Mouse (Mus musculus) 3T3-L1 (cell line): ENCODE data around the gene Gm11444.
A peak's percentile ranks its signal among the peaks of the same experiment; 100 is the strongest.

Source experiments
- DNase-seq: peaks from one replicate; pipeline ENCODE4 v3.0.0-alpha.2; 2015; ENCODE audit warnings: low read depth, low spot score

Gm11444 gene

DNA sequence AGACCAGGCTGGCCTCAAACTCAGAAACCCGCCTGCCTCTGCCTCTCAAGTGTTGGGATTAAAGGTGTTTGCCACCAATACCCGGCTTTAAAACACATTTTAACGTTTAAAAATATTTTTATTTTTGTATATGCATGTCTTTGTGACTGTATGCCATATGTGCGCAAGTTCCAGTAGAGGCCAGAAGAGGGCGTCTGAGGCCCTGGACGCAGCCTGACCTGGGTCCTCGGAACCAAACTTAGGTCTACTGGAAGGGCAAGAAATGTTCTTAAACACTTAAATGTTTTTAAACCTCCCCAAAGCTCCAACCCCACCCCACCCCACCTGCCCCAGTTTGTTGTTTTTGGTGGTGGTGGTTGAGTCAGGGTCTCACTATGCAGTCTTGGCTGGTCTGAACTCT, 14.2 kb upstream of the Gm11444 start:
- DNase-seq = peak; percentile 32

DNA sequence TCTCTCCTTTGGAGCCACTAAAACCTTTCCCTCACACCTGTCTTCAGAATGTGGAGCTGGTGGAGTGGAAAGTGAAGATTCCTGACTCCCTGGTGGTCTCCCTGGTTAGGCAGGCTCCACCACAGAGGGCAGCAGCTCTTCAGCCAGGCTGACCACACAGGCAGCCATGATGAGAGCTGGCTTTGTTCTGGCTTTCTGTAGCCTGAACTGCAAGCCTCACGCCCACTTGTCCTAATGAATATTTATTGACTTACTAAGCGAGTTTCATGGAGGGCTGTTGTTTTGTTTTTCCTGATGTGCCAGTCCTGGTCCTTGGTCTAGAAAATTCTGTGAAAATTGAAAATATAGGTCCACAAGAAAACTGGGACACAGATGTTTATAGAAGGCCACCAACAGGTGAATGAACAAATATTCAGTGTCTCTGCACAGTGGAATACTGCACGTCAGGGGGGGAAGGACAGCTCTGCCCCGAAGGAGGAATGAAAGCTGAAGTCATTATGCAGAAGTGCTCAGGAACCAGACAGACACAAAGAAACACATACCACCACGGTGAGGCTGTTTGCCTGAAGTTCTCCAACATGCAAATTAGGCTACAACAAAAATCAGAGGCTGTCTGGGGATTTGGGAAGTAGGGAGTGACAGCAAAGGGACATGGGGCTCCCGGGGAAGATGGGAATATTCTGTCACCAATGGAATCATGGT, 8.0 kb upstream of the Gm11444 start:
- DNase-seq = no peak

DNA sequence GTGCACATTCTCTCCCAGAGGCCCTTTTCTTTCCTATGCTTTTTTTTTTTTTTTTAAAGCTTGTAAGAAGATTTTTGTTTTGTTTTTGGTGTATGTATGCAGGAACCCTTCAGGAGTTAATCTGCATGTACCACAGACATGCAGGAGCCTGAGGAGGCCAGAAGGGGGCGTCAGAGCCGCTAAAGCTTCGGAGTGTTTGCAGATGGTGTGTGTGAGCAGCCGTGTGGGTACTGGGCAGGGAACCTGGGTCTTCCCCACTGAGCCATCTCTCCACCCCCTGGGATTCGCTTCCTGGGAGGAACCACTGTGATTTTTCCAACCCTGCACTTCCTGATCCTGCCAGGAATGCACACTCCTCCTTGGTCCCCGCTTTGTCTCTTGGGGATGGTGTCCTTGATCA, 625 bp upstream of the Gm11444 start:
- peak; percentile 19 for DNase-seq

DNA sequence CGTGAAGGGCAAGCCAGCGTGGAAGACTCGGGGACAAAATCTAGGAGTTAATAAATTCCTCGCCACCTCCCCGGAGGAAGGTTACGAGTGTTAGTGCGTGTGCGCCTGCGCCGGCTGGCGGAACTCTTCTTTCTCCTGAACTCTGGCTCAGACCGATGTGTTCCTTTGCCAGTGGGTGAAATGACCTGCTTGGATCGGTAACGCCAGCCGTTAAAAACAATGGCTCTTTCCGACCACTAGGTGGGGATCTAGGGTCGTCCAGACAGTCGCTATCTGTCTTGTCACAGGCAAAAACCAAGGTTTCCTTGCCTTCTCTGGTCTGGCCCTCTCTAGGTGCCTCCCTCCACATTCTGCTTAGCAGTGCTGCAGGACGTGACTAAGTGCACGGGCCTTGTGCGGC, 1.1 kb downstream of the Gm11444 start:
- DNase-seq = peak; percentile 91

DNA sequence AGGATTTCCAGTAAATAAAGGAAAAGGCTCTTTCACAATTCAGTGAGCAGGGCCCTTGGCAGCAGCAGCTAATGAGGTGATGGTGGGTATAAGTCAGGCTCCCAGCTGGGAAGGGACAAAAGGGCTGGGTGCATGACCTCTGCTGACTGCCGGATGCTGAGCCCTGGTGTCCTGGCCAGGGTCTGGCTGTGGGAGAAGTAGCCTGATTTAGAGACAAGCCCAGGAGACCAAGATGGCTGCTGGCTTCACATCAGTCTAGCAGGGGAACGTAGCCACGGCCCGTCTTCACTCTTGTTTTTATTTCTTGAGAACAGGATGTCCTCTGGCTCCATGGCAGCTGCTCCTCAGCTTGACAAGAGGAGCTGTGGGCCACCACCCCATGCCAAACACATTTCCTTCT, 3.6 kb downstream of the Gm11444 start:
- DNase-seq = no peak

DNA sequence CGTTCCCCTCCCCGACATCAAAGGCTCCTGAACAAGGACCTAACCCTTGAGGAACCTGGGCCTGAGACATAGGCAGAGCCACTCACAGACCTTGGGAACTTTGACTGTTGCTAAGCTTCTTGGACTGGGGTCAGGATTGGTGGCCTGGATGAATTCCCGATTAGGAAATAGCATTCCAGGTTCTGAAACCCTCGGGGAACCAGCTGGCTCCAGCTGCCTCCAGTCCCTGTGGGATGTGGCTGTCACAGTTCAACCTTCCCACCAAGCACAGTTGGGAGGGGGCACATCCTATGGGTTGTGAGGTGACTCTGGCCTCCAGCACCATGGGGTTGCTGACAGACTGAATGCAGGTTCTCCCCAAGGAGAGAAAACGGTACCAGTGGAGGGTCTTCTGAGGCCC, 4.2 kb downstream of the Gm11444 start:
- DNase-seq = no peak

DNA sequence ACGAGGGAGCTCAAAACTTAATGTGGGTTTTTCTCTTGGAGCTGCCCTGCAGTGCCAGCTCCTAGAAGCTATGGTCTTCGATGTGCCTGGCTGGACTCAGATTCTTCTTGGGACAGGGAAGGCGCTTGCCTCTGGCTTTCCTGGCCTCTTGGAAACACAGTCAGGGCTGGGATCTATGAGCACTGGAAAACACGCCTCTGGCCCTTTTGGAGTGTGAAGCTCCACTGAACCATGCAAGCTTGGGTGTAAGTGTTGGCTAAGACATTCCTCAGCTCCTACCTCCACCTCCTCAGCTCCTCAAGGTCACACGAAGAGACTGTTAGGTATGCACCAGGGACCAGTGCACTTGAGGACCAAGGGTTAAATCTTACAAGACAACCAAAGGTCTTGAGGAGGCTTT, 5.2 kb downstream of the Gm11444 start:
- no peak for DNase-seq

DNA sequence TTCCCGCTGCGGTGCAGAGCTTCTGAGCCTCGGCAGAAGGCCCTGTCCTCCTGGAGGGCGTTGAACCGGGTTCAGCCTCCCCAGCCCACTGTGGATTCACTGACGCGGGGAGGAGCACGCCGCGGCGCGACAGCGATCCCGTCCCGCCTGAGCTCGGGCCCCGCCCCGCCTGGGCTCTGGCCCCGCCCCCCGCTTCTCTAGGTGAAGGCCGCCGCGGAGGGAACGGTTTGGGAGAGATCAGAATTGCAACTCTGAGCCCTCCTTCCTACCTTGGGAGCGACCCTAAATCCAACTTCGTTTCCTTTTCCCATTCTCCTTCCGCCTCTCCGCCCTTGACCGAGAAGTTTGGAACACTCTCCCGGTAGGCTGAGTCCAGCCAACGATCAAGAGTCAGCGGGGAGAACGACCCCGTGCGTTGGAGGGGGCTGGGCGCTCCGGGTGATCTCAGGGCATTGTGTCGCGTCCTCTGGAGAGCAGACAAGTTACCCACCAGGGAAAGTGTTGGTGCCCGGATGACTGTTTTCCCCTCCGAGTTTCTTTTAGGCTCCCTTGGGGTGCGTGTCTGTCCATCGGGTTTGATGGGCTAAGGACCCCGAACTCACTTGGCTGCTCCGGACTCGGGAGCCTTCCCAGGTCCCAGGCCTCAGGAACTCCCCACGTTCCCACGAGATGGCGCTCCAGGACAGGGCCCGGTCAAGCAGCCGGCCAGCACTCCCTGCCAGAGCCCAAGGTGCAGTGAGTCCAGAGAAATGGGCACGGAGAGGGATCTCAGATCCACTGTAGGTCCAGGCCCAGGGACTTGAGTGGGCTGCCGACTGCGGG, 5.8 kb downstream of the Gm11444 start:
- DNase-seq = peak; percentile 88

DNA sequence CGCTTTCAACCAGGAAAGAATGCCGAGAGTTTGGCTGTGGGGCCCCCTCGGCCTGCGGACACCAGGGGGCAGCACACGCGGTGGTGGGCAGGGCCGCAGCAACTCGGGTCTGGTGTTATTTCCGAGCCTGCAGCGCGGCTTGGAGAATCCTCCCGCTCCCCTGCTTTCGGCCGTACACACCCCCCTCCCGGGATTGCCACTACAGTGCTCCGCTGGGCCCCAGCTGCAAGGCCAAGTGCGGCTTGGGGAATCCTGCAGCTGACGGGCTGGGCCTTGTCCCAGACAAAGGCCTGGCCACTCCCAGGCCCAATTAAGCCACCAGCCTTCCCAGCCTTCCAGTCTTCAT, 6.8 kb downstream of the Gm11444 start:
- DNase-seq = peak; percentile 72

DNA sequence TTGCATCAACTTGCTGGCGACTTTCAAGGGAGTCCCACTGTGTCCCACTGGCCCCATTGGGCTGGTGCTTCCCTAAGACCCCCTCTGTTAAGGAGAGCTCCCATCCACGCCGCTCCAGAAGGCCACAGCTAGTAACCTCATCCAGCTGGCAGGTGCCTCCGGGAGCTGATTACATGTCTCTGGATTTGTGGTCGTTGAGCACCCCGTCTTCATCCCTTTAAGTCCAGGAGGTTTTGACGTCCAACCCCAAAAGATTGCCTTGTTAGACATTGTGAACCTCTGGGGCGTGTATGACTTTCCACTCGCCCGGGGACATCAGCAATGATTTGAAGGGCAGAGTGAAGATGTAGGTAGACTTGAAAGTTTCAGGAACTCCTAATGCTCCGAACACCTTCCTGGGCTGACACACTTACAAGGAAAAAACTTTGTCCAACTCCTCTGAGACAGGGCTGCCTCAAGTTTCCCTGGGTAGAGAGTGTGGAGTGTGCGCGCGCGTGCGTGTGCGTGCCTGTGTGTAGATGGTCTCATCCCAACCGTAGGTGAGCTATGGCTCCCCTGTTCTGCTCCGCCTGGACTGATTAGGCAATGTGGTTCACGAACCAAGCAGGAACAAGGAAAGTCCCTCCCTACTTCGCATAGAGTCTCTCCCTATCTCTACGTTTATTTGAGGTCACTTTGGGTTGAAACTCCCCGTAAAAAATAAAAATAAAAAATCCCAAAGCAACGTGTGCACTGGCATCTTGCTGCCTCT, 7.4 kb downstream of the Gm11444 start:
- no peak for DNase-seq

DNA sequence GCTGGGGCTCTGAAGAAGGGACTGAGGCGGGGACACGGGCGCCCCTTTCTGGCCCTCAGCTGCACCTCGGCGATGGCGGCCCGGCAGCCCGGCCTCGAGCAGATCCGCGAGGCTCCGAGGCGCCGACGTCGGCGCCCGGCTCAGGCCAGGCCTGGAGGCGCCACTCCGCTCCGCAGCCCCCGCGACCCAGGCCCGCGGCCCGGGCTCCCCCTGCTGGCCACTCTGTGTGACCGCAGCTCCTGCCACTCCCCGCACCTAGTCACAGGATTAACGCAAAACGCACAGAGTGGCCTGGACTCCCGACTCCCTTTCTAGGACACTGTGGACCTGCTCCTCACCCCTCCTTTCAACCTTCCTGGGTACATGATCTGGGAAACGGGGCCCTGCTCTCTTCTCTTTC, 8.2 kb downstream of the Gm11444 start:
- DNase-seq = no peak

DNA sequence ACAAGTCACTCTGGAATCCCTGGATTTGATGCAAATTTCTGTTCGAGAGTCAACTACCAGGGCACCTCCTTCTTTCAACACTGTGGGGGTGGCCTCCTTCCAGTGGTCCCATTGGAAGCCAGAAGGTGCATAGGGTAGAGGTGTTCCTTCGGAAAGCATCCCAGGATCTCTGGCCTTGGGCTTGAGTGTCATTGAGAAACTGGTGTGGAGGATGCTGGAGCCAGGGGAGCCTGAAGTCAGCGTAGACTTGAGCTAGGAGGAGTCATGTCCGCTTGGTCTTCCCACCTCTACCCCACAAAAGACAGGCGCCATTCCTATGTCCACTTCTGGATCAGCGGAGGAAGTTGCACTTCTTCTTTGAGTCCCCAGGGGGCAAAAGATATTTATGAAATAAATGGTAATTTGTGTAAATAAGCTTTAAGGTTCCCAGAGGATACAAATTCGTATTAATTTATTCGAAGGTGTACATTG, 8.9 kb downstream of the Gm11444 start:
- DNase-seq = no peak

DNA sequence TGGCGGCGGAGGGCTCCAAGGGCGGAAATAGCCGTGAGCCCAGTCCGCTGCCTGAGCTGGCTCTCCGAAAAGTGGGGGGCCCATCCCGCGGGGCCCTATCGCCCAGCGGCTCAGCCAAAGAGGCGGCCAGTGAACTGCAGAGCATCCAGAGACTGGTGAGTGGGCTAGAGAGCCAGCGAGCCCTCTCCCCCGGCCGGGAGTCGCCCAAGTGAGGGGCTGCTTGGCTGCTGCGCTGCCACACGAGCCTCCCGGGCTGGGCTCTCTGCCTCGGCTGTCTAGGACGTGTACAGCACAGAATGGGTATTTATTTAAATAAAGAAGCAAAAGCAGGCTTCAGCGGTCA, 9.4 kb downstream of the Gm11444 start:
- DNase-seq = no peak

DNA sequence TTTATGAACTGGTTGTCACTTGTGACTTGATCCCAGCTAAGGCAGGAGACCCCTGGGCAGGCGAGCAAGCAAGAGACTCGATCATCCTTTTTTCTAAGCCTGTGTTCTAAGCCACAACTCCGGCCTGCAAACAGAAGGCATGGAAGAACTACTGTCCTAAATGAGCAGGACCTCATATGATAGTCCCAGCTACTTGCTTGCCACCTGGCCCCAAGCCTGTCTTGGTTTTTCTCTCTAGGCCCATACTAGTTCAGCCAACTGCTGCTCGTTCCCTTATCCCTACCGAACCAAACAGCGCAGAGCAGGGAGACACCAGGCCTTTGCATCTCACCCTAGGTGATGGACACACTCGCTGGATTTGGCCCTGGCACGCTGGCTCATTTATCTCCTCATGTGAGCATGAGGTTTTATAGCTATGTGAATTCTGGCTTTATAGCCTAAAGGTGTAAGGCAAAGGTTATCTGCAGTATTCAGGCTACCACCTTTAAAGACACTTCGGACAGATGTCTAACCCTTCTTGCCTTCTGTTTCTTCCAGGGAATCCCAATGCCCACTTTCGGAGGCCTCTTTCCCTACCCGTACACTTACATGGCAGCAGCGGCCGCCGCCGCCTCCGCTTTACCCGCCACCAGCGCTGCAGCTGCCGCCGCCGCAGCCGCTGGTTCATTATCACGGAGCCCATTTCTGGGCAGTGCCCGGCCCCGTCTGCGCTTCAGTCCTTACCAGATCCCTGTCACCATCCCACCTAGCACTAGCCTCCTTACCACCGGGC, 9.9 kb downstream of the Gm11444 start:
- no peak for DNase-seq

DNA sequence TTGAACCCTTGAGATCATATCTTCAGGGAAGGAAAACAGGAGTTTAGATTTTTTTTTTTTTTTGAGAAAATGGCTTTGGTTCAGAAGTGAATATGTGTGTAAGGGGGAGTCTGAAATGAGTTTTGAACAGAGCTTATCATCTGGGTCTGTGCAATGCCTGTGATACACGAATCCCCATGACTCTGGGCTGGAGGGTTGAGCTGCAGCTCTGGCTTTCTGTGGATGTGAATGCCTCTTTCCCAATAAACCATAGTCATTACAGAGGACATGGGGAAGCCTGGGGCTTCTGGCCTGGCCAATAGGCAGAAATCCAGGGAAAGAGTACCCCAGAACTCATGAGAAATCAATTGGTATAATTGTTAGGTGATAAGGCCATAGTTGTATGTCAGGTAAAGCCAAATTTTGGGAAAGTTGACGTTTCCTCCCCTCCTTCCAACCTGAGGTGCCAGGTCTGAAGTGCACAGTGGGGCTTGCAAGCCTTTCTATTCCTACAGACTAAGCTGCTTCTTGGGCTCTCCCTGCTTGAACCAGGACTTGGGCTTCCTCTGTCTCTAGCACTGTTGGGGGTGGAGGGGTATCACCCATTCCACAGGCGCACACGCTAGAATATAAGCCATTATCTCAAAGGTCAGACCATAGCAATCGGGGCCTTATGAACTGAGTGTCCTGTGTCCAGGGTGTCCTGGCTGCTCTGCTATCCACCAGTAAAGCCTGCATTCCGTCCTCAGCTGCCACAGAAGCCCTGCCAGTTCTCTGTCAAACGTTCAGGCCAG, 10.7 kb downstream of the Gm11444 start:
- DNase-seq = no peak

DNA sequence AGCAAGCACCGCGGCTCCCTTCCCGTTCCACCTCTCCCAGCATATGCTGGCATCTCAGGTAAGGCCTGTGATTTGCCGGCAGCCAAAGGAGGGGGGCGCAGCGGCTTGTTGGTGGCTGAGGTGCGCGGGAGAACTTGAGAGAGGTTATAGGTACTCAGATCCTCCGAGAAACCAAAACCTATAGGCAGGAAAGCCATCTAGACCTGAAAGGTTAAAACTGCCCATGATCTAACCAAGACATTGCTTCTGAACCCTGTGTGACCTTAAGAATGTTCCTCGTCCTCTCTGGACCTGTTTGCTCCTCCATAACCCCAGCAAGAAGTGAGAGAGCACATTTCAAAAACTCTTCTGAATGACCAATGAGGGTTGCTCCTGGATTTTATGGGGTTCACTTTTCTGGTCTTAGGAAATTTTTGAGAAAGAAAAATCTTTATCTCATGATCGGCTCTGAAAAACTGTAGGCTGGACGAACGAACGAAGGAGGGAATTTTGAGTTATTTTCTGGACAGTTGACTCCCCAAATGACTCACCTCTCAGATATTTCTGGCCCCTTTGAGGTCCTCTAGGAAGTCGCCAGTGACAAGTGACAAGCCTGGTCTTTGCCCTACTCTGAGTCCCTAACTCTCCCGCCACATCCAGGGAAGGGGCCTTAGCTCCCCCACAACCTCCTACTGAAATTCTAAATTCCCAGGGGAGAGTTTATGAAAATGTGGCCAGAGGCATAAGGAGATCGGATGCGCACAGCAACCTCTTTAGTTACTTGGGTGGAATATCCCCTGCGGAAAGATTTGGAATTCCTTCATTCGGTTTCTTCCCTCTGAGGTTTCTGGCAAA, 11.5 kb downstream of the Gm11444 start:
- DNase-seq = peak; percentile 29

DNA sequence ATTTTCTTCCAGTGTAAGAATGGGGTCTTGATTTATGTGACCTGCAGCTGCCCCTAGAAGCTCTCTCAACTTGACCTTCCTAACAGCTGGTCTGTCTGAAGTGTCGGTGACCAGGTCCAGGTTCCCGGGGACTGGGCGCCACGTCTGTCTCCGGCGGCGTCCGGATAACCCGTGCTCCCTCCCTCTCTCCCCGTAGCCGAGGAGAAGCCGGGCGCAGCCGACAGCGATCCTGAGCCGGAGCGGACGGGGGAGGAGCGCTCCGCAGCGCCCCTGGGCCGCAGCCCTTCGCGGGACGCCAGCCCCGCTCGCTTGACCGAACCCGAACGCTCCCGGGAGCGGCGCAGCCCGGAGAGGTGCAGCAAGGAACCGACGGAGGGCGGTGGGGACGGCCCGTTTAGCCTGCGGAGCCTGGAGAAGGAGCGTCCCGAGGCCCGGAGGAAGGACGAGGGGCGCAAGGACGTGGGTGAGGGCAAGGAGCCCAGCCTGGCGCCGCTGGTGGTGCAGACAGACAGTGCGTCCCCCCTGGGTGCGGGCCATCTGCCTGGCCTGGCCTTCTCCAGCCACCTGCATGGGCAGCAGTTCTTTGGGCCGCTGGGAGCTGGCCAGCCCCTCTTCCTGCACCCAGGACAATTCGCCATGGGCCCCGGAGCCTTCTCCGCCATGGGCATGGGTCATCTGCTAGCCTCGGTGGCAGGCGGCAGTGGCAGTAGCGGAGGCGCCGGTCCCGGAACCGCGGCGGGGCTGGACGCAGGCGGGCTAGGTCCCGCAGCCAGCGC, 12.3 kb downstream of the Gm11444 start:
- DNase-seq = no peak

DNA sequence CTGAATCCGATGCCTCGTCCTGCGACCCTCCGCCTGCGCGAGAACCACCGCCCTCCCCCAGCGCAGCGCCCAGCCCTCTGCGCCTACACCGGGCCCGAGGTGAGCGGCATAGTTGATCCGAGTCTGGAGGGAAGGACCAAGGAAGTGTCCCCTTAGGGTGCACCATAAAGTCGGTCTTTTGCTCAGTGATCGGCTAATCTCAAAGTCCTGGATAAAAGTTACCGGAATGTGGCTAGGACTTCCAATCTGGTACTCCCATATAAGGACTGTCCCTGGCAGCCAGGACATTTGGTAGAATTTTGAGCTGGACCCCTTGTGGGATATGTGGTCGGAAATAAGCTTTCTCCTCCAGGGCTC, 12.9 kb downstream of the Gm11444 start:
- DNase-seq = no peak

DNA sequence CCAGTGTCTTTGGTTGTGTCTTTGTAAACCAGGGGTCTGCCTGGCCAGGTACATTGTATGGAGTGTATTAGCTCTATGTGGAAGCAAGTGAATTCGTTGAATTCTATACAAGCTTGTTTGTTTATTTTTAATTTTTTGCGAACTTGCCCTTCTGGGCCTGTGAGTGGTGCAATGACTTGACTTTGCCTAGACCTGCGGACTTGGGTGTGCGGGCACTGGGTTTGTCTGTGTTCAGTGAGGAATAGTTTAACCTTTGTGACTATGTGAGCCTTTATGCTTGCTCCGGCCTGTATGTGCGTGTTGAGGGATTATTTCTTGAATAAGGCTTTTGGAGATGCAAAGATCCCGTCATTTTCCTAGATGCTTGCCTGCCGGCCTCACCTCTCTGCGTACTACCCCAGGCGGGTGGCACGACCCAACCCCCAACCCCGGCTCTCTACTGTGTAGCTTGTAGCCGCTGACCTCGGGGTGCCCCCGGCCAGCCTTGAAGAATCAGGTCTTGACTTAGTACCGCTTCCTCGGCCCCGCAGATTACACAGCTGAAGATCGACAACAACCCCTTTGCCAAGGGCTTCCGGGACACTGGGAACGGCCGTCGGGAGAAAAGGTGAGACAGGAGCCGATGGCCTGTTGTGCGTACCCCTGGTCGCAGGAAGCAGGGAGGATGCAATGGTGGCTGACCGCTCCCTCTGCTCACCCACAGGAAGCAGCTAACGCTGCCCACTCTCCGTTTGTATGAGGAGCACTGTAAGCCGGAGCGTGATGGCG, 13.4 kb downstream of the Gm11444 start:
- no peak for DNase-seq
